Mouse (Mus musculus) left cerebral cortex, adult 2 months (tissue): ENCODE data around the gene Akap11. TPM values are rescaled to one million over a fixed set of nuclear protein-coding genes. Genes with fewer than 3 reads are reported as not detected.
"Not testable (repeated sequence)": the region's sequence is repeated elsewhere in the genome, so short reads cannot be mapped to it uniquely, and the experiment has no call there.

Source experiments
- DNase-seq, 2 experiments: peaks; one replicate each; pipeline ENCODE4 v3.0.0; 2021 to 2022; ENCODE audit warnings: low spot score in 2 of 2, mixed read lengths in 1 of 2; ENCODE audit errors: extremely low spot score in 1 of 2
- H3K27ac ChIP-seq: fragments of 200-600 bp; 2 replicates; pipeline ENCODE4 v1.8.1; 2022
- H3K4me3 ChIP-seq: fragments of 200-600 bp; 2 replicates; pipeline ENCODE4 v1.8.1; 2022
- CTCF ChIP-seq: fragments of 200-600 bp; IDR thresholded peaks from 2 replicates; pipeline ENCODE4 v1.8.1; 2022; ENCODE audit warnings: antibody characterized with exemption, mild to moderate bottlenecking, moderate library complexity
- intact Hi-C: fragments of 180-260 bp; cut with DNase I; formaldehyde crosslinking; loops from one replicate; pipeline ENCODE4 v1.15.1; 2025
- long read RNA-seq, 2 experiments: library from polyadenylated mRNA; stranded (forward); transcript quantifications; one replicate each; pipeline ENCODE4 v2.0.0; 2021; ENCODE audit warnings: borderline mapping rate in 2 of 2
- total RNA-seq, 2 experiments: library from RNA; stranded (reverse); gene quantifications; 2 replicates each; pipeline ENCODE4 v1.2.3; 2021

The Akap11 gene
- 100 to 1,000 TPM; 172 to 182 TPM for total RNA-seq
- long read RNA-seq, experiment 1, full-length matches to known transcripts: 5 of 63 reads
- long read RNA-seq, experiment 1, partial matches to known transcripts: 11 of 63 reads
- long read RNA-seq, experiment 1, other reads (novel, unspliced or antisense): 47 of 63 reads
- long read RNA-seq, experiment 2, full-length matches to known transcripts: 3 of 35 reads
- long read RNA-seq, experiment 2, partial matches to known transcripts: 6 of 35 reads
- long read RNA-seq, experiment 2, other reads (novel, unspliced or antisense): 26 of 35 reads

DNA sequence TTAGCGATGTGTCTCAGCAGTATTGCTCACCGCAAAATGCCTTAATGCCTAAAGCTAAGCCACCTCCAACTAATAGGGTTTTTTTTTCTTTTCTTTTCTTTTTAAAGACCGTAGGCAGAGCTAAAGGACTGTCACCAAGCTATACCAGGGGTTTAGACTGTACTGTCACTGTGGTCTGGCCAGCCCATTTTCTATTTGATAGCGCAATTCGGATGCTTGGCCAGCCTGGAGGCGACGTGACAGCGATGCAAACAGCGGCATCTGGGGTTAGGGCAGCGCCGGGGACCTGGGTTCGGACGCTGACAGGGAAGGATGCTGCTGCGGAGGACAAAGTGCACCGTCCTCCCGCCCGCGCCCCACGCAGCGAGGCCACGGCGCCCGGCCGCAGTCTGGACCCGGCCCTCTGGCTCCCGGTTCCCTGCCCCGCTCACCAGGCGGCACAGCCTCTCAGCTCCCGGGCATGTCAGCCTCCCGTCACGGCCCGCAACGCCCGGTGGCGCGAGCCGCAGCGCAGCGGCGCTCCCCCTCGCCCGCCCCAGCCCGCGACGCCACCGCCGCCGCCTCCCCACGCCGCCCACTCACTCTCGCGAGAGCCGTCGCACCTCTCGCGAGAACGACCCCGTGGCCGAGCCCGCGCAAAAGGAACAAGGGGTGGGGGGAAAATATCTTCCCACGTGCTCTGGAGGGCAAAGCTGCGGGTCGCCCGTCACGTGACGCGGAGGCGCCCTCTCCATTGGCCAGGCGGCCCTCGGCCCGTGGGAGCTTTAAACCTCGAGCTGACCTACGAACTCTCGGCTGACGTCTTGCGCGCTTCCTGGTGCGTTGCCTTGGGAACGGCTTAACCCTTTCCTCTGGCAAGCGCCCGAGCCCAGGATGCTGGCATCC lies at the start of gene Akap11:
Gene Akap11, minus strand, starts transcription at position 528 of the 885 bp plus-strand sequence.
- Histone ChIP-seq H3K4me3 (peak within 1 kb of the TSS; percentile 88), H3K27ac (peak within 1 kb of the TSS; percentile 99)
- intact Hi-C loops: loop anchor here (1.0 kb wide), 1 partner anchor 53 kb away; no protein-coding TSS in a partner anchor
- TF ChIP-seq CTCF: no peak; the same call in 1 of the 2 replicates
- DNase-seq: peak; percentile 91 to 97

DNA sequence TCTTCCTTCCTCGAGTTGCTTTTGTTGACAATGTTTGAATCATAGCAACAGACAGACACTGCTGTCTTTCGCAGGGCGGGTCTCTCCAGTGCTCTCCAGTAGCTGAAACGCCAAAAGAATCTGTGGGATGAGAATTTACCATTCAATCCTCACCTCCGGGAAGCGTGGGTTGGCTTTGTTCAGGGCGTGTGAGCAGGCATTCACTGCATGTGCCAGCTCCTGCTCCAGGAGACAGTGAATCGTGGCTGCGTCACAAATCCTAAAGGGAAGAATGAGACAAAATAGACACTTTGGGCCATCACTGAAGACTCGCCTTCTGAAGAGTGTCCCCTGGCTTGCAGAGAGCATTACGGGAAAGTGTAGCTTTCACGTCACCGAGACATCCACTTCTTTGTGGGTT lies 47.6 kb upstream of the Akap11 start:
- intact Hi-C loops: no loop called here
- no peak for TF ChIP-seq CTCF
- peak; percentile 60 to 61 for DNase-seq
- no peak overlapping the region; the same call in 1 of the 2 replicates for H3K27ac ChIP-seq
- H3K4me3 ChIP-seq: no peak overlapping the region

DNA sequence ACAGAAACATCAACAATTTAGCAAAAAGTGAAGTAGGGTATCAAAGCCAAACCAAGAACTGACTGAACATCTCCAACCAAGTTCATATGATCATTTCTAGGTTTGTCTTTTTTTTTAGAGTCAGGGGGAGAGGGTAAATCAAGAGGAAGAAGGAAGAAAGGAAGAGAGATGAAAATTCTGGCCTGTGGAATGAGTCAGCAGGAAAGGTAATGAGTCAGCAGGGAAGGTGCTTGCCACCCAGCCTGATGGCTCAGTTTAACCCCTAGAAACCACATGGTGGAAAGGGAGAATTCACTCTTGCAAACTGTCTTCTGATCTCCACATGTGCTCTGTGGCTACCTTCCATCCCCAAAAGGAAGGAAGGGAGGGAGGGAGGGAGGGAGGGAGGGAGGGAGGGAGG lies 46.6 kb upstream of the Akap11 start:
- no peak overlapping the region for H3K27ac ChIP-seq
- no peak for TF ChIP-seq CTCF
- intact Hi-C loops: no loop called here

DNA sequence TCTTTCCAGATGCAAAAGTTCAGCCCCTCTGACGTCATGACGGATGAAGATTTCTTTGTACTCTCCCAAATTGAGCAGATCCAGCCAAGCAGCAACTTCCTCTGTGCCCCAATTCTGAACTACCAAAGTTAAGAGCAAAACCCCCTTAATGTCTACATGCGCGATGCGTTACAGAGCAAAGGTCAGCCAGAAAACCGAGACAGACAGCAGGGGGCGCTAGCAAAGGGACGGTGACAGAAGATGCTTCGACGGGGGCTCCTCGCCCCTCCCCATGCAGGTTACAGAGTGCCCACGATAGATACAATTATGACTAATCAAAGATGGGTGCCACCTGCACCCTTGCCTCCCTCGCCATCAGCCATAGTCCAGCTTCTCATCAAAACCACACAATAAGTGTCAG lies 39.3 kb upstream of the Akap11 start:
- DNase-seq: no peak
- H3K4me3 ChIP-seq: no peak overlapping the region
- peak; percentile 40 for TF ChIP-seq CTCF
- intact Hi-C loops: no loop called here
- no peak overlapping the region for H3K27ac ChIP-seq

More for the DNA sequence above, 46.6 kb upstream of the Akap11 start:
- no peak for DNase-seq
- H3K4me3 ChIP-seq: no peak overlapping the region

DNA sequence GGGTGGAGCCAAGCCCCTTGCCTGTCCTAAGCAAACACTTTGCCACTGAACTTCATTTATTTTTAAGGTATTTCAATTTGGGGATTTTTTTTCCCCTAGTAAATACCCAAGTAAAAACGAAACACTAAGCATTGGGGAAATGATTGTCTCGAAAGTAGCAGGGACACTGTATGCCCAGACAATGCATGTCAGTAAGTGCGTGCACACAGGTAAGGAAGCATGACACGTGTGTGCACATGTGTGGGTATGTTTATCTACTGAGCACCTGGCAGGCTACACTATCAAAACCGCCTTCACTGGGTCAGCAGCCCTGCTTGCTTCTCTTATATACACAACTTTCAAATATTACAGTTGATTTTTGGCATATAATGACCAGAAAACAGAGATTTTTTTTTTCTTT lies 31.8 kb upstream of the Akap11 start:
- no peak overlapping the region for H3K27ac ChIP-seq
- TF ChIP-seq CTCF: no peak
- H3K4me3 ChIP-seq: no peak overlapping the region
- no peak for DNase-seq
- intact Hi-C loops: no loop called here

- TF ChIP-seq CTCF: no peak
- no peak for DNase-seq
- Histone ChIP-seq H3K4me3 (no peak overlapping the region), H3K27ac (no peak overlapping the region)
- intact Hi-C loops: no loop called here
These were observed 29.8 kb upstream of the Akap11 start for GRCm38 (mm10) chr14:78566431-78566830.

GRCm38 (mm10) chr14:78564292-78564691 lies 27.7 kb upstream of the Akap11 start:
- intact Hi-C loops: no loop called here
- H3K27ac ChIP-seq: no peak overlapping the region
- H3K4me3 ChIP-seq: no peak overlapping the region
- TF ChIP-seq CTCF: no peak
- DNase-seq: no peak

- no peak for TF ChIP-seq CTCF
- no peak for DNase-seq
- intact Hi-C loops: no loop called here
- H3K4me3 ChIP-seq: no peak overlapping the region
- H3K27ac ChIP-seq: no peak overlapping the region
These were observed 26.6 kb upstream of the Akap11 start for GRCm38 (mm10) chr14:78563211-78563610.

DNA sequence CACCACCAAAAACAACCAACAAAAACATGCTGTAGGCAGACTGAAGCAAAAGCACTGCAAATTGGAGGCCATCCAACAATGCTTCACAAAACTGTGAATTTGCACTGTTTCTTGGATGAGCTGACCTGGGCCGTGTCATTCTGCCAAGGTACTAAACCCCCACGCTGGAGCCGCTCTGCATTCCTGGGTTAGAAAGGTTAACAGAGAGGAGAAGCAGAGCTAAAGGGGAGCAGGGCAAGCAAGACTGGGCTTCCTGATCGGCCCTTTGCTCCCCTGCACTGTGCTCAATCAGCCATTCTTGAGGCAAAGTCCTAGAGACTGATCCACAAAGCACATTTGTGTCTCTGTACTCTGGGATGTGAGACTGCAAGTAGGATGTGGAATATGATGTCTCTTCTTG lies 25.5 kb upstream of the Akap11 start:
- H3K4me3 ChIP-seq: no peak overlapping the region
- DNase-seq: no peak
- intact Hi-C loops: no loop called here
- no peak overlapping the region for H3K27ac ChIP-seq
- no peak for TF ChIP-seq CTCF

- intact Hi-C loops: no loop called here
- no peak overlapping the region for H3K27ac ChIP-seq
- no peak overlapping the region for H3K4me3 ChIP-seq
- DNase-seq: no peak
- TF ChIP-seq CTCF: no peak
These were observed 22.4 kb upstream of the Akap11 start for GRCm38 (mm10) chr14:78559042-78559441.

DNA sequence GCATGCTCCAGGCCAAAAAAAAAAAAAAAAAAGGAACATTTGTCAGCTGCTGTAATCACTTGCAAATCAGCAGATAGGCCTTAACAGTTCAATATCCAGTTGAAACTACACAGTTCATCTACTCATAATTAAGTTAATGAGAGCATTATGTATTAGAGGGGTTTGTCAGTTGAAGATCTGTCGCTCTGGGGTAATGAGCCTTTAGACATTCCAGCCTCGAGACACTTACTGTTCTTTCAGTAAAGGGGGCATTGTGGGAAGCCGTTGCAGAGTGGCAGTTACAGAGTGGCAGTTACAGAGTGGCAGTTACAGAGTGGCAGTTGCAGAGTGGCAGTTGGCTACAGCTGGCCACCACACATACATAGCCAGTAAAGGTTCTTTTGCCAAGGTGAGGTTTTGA lies 18.2 kb upstream of the Akap11 start:
- DNase-seq, H3K27ac ChIP-seq, intact Hi-C loops, H3K4me3 ChIP-seq: not testable (repeated sequence)

DNA sequence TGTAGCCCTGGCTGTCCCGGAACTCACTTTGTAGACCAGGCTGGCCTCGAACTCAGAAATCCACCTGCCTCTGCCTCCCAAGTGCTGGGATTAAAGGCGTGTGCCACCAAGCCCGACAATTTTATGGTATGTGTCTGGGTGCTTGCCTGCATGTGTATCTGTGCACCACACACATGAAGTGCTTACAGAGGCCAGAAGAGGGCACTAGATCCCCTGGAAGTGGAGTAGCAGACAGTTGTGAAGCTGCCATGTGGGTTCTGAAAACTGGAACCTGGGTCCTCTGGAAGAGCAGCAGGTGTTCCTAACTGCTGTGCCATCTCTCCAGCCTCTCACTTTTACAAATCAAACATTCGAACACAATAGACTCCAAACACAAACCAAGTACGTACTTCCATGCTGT lies 17.1 kb upstream of the Akap11 start:
- no peak overlapping the region for H3K27ac ChIP-seq
- no peak overlapping the region for H3K4me3 ChIP-seq
- TF ChIP-seq CTCF: no peak; the same call in none of the 2 replicates
- no peak for DNase-seq
- intact Hi-C loops: no loop called here
